Mouse (Mus musculus): ENCODE measurements at regions not wholly inside any gene's neighbourhood (a gene's known extent, or its start where the extent isn't known, plus 50 kb on each side); places are given as distances from the start of the nearest gene placed in this dataset.

GRCm38 (mm10) chr11:28999620-29000019 is 130.9 kb upstream of the Pnpt1 start:
- TF ChIP-seq CTCF (IDR thresholded peaks at IDR 0.05; ENCODE audit: low read depth, low read length), result no peak
- TF ChIP-seq POLR2A (IDR thresholded peaks at IDR 0.05; ENCODE audit: extremely low read depth, insufficient read depth, low read length), result no peak

All from liver, adult 2 months (tissue).